Mouse (Mus musculus) limb, embryonic 12.5 days (tissue): ENCODE results near the gene Nudt4. TPM values are rescaled to one million over a fixed set of nuclear protein-coding genes. Genes with fewer than 3 reads are reported as not detected.

Source experiments
- microRNA-seq: library from miRNA; unstranded; fragments of <30 nt; microRNA quantifications from one replicate; pipeline ENCODE4, GENCODE M21; 2017
- polyA plus RNA-seq: library from polyadenylated mRNA; unstranded; fragments of >200 nt; fragmentation: Nextera tagmentation; extraction: Ambion mirVana; gene quantifications from 2 replicates; pipeline ENCODE4 v1.2.1, GENCODE M21; 2016

Nudt4 gene
- polyA plus RNA-seq, 1 experiment from 2014 or later = 111 TPM

Small RNA genes within 50 kb of the gene (microRNA-seq; reads per million reads assigned to microRNA genes)
- 15.1 reads per million, percentile 29 among the genes with 10 or more reads in this experiment for gene Mir3058

Other genes starting within 250 kb of the Nudt4 start
- gene Cradd, start 240.0 kb downstream of the Nudt4 start, polyA plus RNA-seq = 12.2 TPM in 2 replicates
- 61.3 and 72.4 TPM in 2 replicates for gene Socs2, start 147.0 kb downstream of the Nudt4 start, polyA plus RNA-seq
- gene Mrpl42, start 62.2 kb downstream of the Nudt4 start, polyA plus RNA-seq = 324 and 333 TPM in 2 replicates
- gene Ube2n, start 49.0 kb downstream of the Nudt4 start, polyA plus RNA-seq = 326 and 351 TPM in 2 replicates
- not detected in 2 replicates for gene Anapc15-ps, start 109.3 kb upstream of the Nudt4 start, polyA plus RNA-seq